Mouse (Mus musculus) cerebellum, adult 11-12 months (tissue): ENCODE measurements at regions not wholly inside any gene's neighbourhood (a gene's known extent, or its start where the extent isn't known, plus 50 kb on each side); places are given as distances from the start of the nearest gene placed in this dataset.

ENCODE experiments used
- DNase-seq: peaks from one replicate; pipeline ENCODE4 v3.0.0; 2022

- no peak for DNase-seq
Observed at GRCm38 (mm10) chr4:87501791-87502190, 271.5 kb upstream of the Slc24a2 start.

GRCm38 (mm10) chr4:87500441-87500840 is 270.2 kb upstream of the Slc24a2 start:
- no peak for DNase-seq

GRCm38 (mm10) chr4:87487798-87488197 is 257.5 kb upstream of the Slc24a2 start:
- no peak for DNase-seq

- DNase-seq, result no peak
Observed at GRCm38 (mm10) chr4:87475537-87475936, 245.3 kb upstream of the Slc24a2 start.

- DNase-seq, result no peak
Observed at GRCm38 (mm10) chr4:87473331-87474039, 243.2 kb upstream of the Slc24a2 start.

GRCm38 (mm10) chr4:87472787-87473186 is 242.5 kb upstream of the Slc24a2 start:
- no peak for DNase-seq

GRCm38 (mm10) chr4:87471385-87471784 is 241.1 kb upstream of the Slc24a2 start:
- DNase-seq, result no peak

- DNase-seq, result no peak
Observed at GRCm38 (mm10) chr4:87467600-87467999, 237.3 kb upstream of the Slc24a2 start.

- DNase-seq, result no peak
Observed at GRCm38 (mm10) chr4:87467018-87467417, 236.7 kb upstream of the Slc24a2 start.

- DNase-seq, result peak; percentile 20
Observed at GRCm38 (mm10) chr4:87461181-87461912, 231.1 kb upstream of the Slc24a2 start.

- no peak for DNase-seq
Observed at GRCm38 (mm10) chr4:87455863-87456578, 225.7 kb upstream of the Slc24a2 start.

- DNase-seq, result no peak
Observed at GRCm38 (mm10) chr4:87452122-87452521, 221.8 kb upstream of the Slc24a2 start.

GRCm38 (mm10) chr4:87451251-87451650 is 221.0 kb upstream of the Slc24a2 start:
- no peak for DNase-seq

- DNase-seq, result peak; percentile 4
Observed at GRCm38 (mm10) chr4:87448338-87448737, 218.1 kb upstream of the Slc24a2 start.

- DNase-seq, result no peak
Observed at GRCm38 (mm10) chr4:87446856-87447255, 216.6 kb upstream of the Slc24a2 start.

GRCm38 (mm10) chr4:87434136-87434535 is 203.9 kb upstream of the Slc24a2 start:
- no peak for DNase-seq

GRCm38 (mm10) chr4:87428374-87428773 is 198.1 kb upstream of the Slc24a2 start:
- no peak for DNase-seq

- no peak for DNase-seq
Observed at GRCm38 (mm10) chr4:87424066-87424465, 193.8 kb upstream of the Slc24a2 start.

GRCm38 (mm10) chr4:87422588-87422987 is 192.3 kb upstream of the Slc24a2 start:
- DNase-seq, result peak; percentile 5

GRCm38 (mm10) chr4:87403354-87403753 is 173.1 kb upstream of the Slc24a2 start:
- no peak for DNase-seq

- DNase-seq, result no peak
Observed at GRCm38 (mm10) chr4:87402173-87402556, 171.9 kb upstream of the Slc24a2 start.

- peak; percentile 53 for DNase-seq
Observed at GRCm38 (mm10) chr4:87401316-87402172, 171.3 kb upstream of the Slc24a2 start.

- DNase-seq, result no peak
Observed at GRCm38 (mm10) chr4:87386835-87387234, 156.6 kb upstream of the Slc24a2 start.
